Mouse (Mus musculus): ENCODE results near the gene Arhgef15. TPM values are rescaled to one million over a fixed set of nuclear protein-coding genes. Genes with fewer than 3 reads are reported as not detected.

The Arhgef15 gene
- polyA plus RNA-seq, 1 experiment from 2014 or later, result 12.8 TPM

- Histone ChIP-seq H3K9me3 (ENCODE audit: control insufficient read depth, low read length) (no peaks in the 10 kb centered on the region), H3K36me3 (ENCODE audit: control insufficient read depth, insufficient read depth) (peaks cover 23% of the 10 kb centered on the region)
- WGBS, result 6% methylated on average over 11 of the region's 11 CpGs
These were observed 54.9 kb downstream of the Arhgef15 start for GRCm38 (mm10) chr11:68902367-68902766.

GRCm38 (mm10) chr11:68902047-68902364 lies 55.3 kb downstream of the Arhgef15 start:
- H3K9ac ChIP-seq (replicated peaks; ENCODE audit: low read depth, low read length), result peak overlapping the region; percentile 61
- H3K36me3 ChIP-seq (ENCODE audit: control insufficient read depth, insufficient read depth), result peaks cover 23% of the 10 kb centered on the region
- under 1% methylated on average over 9 of the region's 10 CpGs for WGBS
- no peak for ATAC-seq
- peak overlapping the region; percentile 69 for H3K4me2 ChIP-seq (ENCODE audit: low read length)
- H3K4me1 ChIP-seq (replicated peaks; ENCODE audit: control insufficient read depth, insufficient read depth, low read length), result peaks cover 11% of the 10 kb centered on the region
- peak overlapping the region; percentile 48 for H3K4me3 ChIP-seq (replicated peaks; ENCODE audit: low read length)
- H3K9me3 ChIP-seq (ENCODE audit: control insufficient read depth, low read length), result no peaks in the 10 kb centered on the region
- no peak overlapping the region; the same call in 1 of the 2 replicates for H3K27ac ChIP-seq (ENCODE audit: low read length)
- H3K27me3 ChIP-seq (replicated peaks; ENCODE audit: control insufficient read depth, insufficient read depth, low read length), result no peaks in the 10 kb centered on the region

More at GRCm38 (mm10) chr11:68902367-68902766, 54.9 kb downstream of the Arhgef15 start:
- Histone ChIP-seq H3K27me3 (replicated peaks; ENCODE audit: control insufficient read depth, insufficient read depth, low read length) (no peaks in the 10 kb centered on the region), H3K27ac (ENCODE audit: low read length) (no peak overlapping the region), H3K4me3 (replicated peaks; ENCODE audit: low read length) (peak overlapping the region; percentile 48), H3K4me2 (ENCODE audit: low read length) (peak overlapping the region; percentile 69), H3K4me1 (replicated peaks; ENCODE audit: control insufficient read depth, insufficient read depth, low read length) (peaks cover 11% of the 10 kb centered on the region), H3K9ac (replicated peaks; ENCODE audit: low read depth, low read length) (peak overlapping the region; percentile 37)
- no peak for ATAC-seq

GRCm38 (mm10) chr11:68901351-68902046 lies 55.8 kb downstream of the Arhgef15 start, which contains the start of gene Rpl26:
Rpl26 (plus strand) TSS chr11:68901583.
- H3K4me3 ChIP-seq (replicated peaks; ENCODE audit: low read length), result peak within 1 kb of the TSS; percentile 48
- peaks cover 23% of the 10 kb centered on the region for H3K36me3 ChIP-seq (ENCODE audit: control insufficient read depth, insufficient read depth)
- H3K4me2 ChIP-seq (ENCODE audit: low read length), result peak within 1 kb of the TSS; percentile 69
- H3K4me1 ChIP-seq (replicated peaks; ENCODE audit: control insufficient read depth, insufficient read depth, low read length), result peaks cover 11% of the 10 kb centered on the region
- peak within 1 kb of the TSS; percentile 86 for H3K27ac ChIP-seq (ENCODE audit: low read length)
- under 1% methylated on average over 52 of the region's 52 CpGs for WGBS
- ATAC-seq, result peak; percentile 92
- H3K9ac ChIP-seq (replicated peaks; ENCODE audit: low read depth, low read length), result peak within 1 kb of the TSS; percentile 61
- no peaks in the 10 kb centered on the region for H3K27me3 ChIP-seq (replicated peaks; ENCODE audit: control insufficient read depth, insufficient read depth, low read length)
- no peaks in the 10 kb centered on the region for H3K9me3 ChIP-seq (ENCODE audit: control insufficient read depth, low read length)

GRCm38 (mm10) chr11:68900519-68901350 lies 56.5 kb downstream of the Arhgef15 start:
- Histone ChIP-seq H3K36me3 (ENCODE audit: control insufficient read depth, insufficient read depth) (peaks cover 16% of the 10 kb centered on the region), H3K4me3 (replicated peaks; ENCODE audit: low read length) (peak overlapping the region; percentile 48), H3K9me3 (ENCODE audit: control insufficient read depth, low read length) (no peaks in the 10 kb centered on the region), H3K27ac (ENCODE audit: low read length) (no peak overlapping the region), H3K4me1 (replicated peaks; ENCODE audit: control insufficient read depth, insufficient read depth, low read length) (peaks cover 11% of the 10 kb centered on the region), H3K4me2 (ENCODE audit: low read length) (peak overlapping the region; percentile 66), H3K9ac (replicated peaks; ENCODE audit: low read depth, low read length) (peak overlapping the region; percentile 57), H3K27me3 (replicated peaks; ENCODE audit: control insufficient read depth, insufficient read depth, low read length) (no peaks in the 10 kb centered on the region)
- ATAC-seq, result no peak; the same call in 1 of the 2 replicates
- WGBS, result 27% methylated on average over 31 of the region's 31 CpGs

GRCm38 (mm10) chr11:68899815-68900214 lies 57.5 kb downstream of the Arhgef15 start:
- peaks cover 11% of the 10 kb centered on the region for H3K36me3 ChIP-seq (ENCODE audit: control insufficient read depth, insufficient read depth)
- no peak overlapping the region for H3K27ac ChIP-seq (ENCODE audit: low read length)
- 87% methylated on average over 8 of the region's 8 CpGs for WGBS
- H3K4me2 ChIP-seq (ENCODE audit: low read length), result no peak overlapping the region
- H3K27me3 ChIP-seq (replicated peaks; ENCODE audit: control insufficient read depth, insufficient read depth, low read length), result no peaks in the 10 kb centered on the region
- no peak overlapping the region for H3K4me3 ChIP-seq (replicated peaks; ENCODE audit: low read length)
- H3K9ac ChIP-seq (replicated peaks; ENCODE audit: low read depth, low read length), result no peak overlapping the region
- no peaks in the 10 kb centered on the region for H3K9me3 ChIP-seq (ENCODE audit: control insufficient read depth, low read length)
- no peak for ATAC-seq
- H3K4me1 ChIP-seq (replicated peaks; ENCODE audit: control insufficient read depth, insufficient read depth, low read length), result peaks cover 11% of the 10 kb centered on the region

GRCm38 (mm10) chr11:68898790-68899189 lies 58.5 kb downstream of the Arhgef15 start:
- Histone ChIP-seq H3K36me3 (ENCODE audit: control insufficient read depth, insufficient read depth) (peaks cover 5% of the 10 kb centered on the region), H3K9me3 (ENCODE audit: control insufficient read depth, low read length) (no peaks in the 10 kb centered on the region), H3K4me2 (ENCODE audit: low read length) (no peak overlapping the region), H3K9ac (replicated peaks; ENCODE audit: low read depth, low read length) (no peak overlapping the region), H3K4me3 (replicated peaks; ENCODE audit: low read length) (no peak overlapping the region), H3K27me3 (replicated peaks; ENCODE audit: control insufficient read depth, insufficient read depth, low read length) (no peaks in the 10 kb centered on the region), H3K27ac (ENCODE audit: low read length) (no peak overlapping the region), H3K4me1 (replicated peaks; ENCODE audit: control insufficient read depth, insufficient read depth, low read length) (peaks cover 11% of the 10 kb centered on the region)
- 93% methylated on average over 6 of the region's 6 CpGs for WGBS
- no peak for ATAC-seq

GRCm38 (mm10) chr11:68897838-68898237 lies 59.4 kb downstream of the Arhgef15 start:
- Histone ChIP-seq H3K27ac (ENCODE audit: low read length) (no peak overlapping the region), H3K36me3 (ENCODE audit: control insufficient read depth, insufficient read depth) (no peaks in the 10 kb centered on the region), H3K4me1 (replicated peaks; ENCODE audit: control insufficient read depth, insufficient read depth, low read length) (peaks cover 10% of the 10 kb centered on the region), H3K27me3 (replicated peaks; ENCODE audit: control insufficient read depth, insufficient read depth, low read length) (no peaks in the 10 kb centered on the region), H3K4me3 (replicated peaks; ENCODE audit: low read length) (no peak overlapping the region), H3K9me3 (ENCODE audit: control insufficient read depth, low read length) (no peaks in the 10 kb centered on the region), H3K9ac (replicated peaks; ENCODE audit: low read depth, low read length) (no peak overlapping the region), H3K4me2 (ENCODE audit: low read length) (no peak overlapping the region)
- no peak for ATAC-seq
- WGBS, result 69% methylated on average over 6 of the region's 6 CpGs

- peaks cover 4% of the 10 kb centered on the region; the same call in 1 of the 2 replicates for H3K4me1 ChIP-seq (replicated peaks; ENCODE audit: control insufficient read depth, insufficient read depth, low read length)
- WGBS, result 49% methylated on average over 4 of the region's 4 CpGs
- ATAC-seq, result no peak
These were observed 60.2 kb downstream of the Arhgef15 start for GRCm38 (mm10) chr11:68897120-68897519.

GRCm38 (mm10) chr11:68896247-68896646 lies 61.0 kb downstream of the Arhgef15 start:
- WGBS, result 96% methylated on average over 5 of the region's 5 CpGs
- ATAC-seq, result no peak
- Histone ChIP-seq H3K4me1 (replicated peaks; ENCODE audit: control insufficient read depth, insufficient read depth, low read length) (peaks cover 4% of the 10 kb centered on the region; the same call in 1 of the 2 replicates), H3K4me3 (replicated peaks; ENCODE audit: low read length) (no peak overlapping the region), H3K27me3 (replicated peaks; ENCODE audit: control insufficient read depth, insufficient read depth, low read length) (no peaks in the 10 kb centered on the region), H3K9ac (replicated peaks; ENCODE audit: low read depth, low read length) (no peak overlapping the region), H3K9me3 (ENCODE audit: control insufficient read depth, low read length) (no peaks in the 10 kb centered on the region), H3K27ac (ENCODE audit: low read length) (no peak overlapping the region), H3K36me3 (ENCODE audit: control insufficient read depth, insufficient read depth) (no peaks in the 10 kb centered on the region), H3K4me2 (ENCODE audit: low read length) (no peak overlapping the region)

More at GRCm38 (mm10) chr11:68897120-68897519, 60.2 kb downstream of the Arhgef15 start:
- H3K36me3 ChIP-seq (ENCODE audit: control insufficient read depth, insufficient read depth), result no peaks in the 10 kb centered on the region
- no peak overlapping the region for H3K27ac ChIP-seq (ENCODE audit: low read length)
- no peaks in the 10 kb centered on the region for H3K9me3 ChIP-seq (ENCODE audit: control insufficient read depth, low read length)
- H3K4me2 ChIP-seq (ENCODE audit: low read length), result no peak overlapping the region
- H3K4me3 ChIP-seq (replicated peaks; ENCODE audit: low read length), result no peak overlapping the region
- no peak overlapping the region for H3K9ac ChIP-seq (replicated peaks; ENCODE audit: low read depth, low read length)
- H3K27me3 ChIP-seq (replicated peaks; ENCODE audit: control insufficient read depth, insufficient read depth, low read length), result no peaks in the 10 kb centered on the region
